Mouse (Mus musculus): ENCODE measurements around the gene Pop4. TPM values are rescaled to one million over a fixed set of nuclear protein-coding genes. Genes with fewer than 3 reads are reported as not detected.

The Pop4 gene
- polyA plus RNA-seq, 1 experiment from 2014 or later, result 25.3 TPM

- 0 out of 2 replicates have a peak, but pooled peaks have one; percentile 46 for ATAC-seq (ENCODE audit: low FRiP score, low TSS enrichment)
Measured at GRCm38 (mm10) chr7:38267006-38267680, 4.1 kb downstream of the Pop4 start.

DNA sequence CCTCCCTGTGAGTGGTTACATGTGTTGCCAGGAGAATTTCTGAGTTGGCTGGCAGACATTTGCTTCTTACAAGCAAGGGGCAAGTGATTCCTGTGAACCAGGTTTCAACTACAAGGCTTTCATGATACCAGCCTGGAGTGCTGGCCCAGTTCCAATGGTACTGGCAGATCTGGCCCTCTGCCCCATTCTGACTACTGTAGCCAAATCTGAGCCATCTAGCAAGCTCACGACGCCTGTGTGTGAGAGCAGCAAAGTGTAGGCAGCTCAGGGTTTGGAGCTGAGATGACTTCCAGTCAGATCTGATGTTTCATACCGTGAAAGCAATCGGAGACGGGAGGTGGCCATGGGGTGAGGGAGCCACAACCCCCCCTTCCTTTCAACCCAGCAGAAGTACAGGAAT, 8.8 kb downstream of the Pop4 start:
- no peak overlapping the region for H3K4me2 ChIP-seq (replicated peaks; ENCODE audit: low read depth)
- H3K27me3 ChIP-seq (ENCODE audit: control insufficient read depth, insufficient read depth, low read length), result no peaks in the 10 kb centered on the region
- no peak for DNase-seq (ENCODE audit: low spot score)
- H3K4me1 ChIP-seq (replicated peaks; ENCODE audit: control insufficient read depth, insufficient read depth), result no peaks in the 10 kb centered on the region
- H3K9me3 ChIP-seq (ENCODE audit: control insufficient read depth, low read length), result no peaks in the 10 kb centered on the region
- no peak overlapping the region for H3K4me3 ChIP-seq (ENCODE audit: low read depth, low read length)
- no peak for TF ChIP-seq CTCF (IDR thresholded peaks at IDR 0.05; ENCODE audit: low read depth)
- TF ChIP-seq EP300 (optimal IDR thresholded peaks at IDR 0.05), result no peak
- no peak overlapping the region for H3K9ac ChIP-seq (ENCODE audit: low read length)
- H3K36me3 ChIP-seq (ENCODE audit: control insufficient read depth, insufficient read depth, low read length), result peaks cover 12% of the 10 kb centered on the region; the same call in 1 of the 2 replicates
- ATAC-seq (ENCODE audit: low FRiP score, low TSS enrichment), result no peak
- 80% methylated on average over 5 of the region's 5 CpGs for WGBS
- no peak overlapping the region for H3K27ac ChIP-seq (replicated peaks)

More at GRCm38 (mm10) chr7:38267006-38267680, 4.1 kb downstream of the Pop4 start:
- Histone ChIP-seq H3K27me3 (ENCODE audit: control insufficient read depth, insufficient read depth, low read length) (no peaks in the 10 kb centered on the region), H3K36me3 (ENCODE audit: control insufficient read depth, insufficient read depth, low read length) (peaks cover 11% of the 10 kb centered on the region; the same call in 1 of the 2 replicates), H3K9ac (ENCODE audit: low read length) (no peak overlapping the region), H3K27ac (replicated peaks) (no peak overlapping the region), H3K4me3 (ENCODE audit: low read depth, low read length) (no peak overlapping the region), H3K9me3 (ENCODE audit: control insufficient read depth, low read length) (no peaks in the 10 kb centered on the region), H3K4me2 (replicated peaks; ENCODE audit: low read depth) (no peak overlapping the region), H3K4me1 (replicated peaks; ENCODE audit: control insufficient read depth, insufficient read depth) (0 out of 2 replicates have a peak, but pooled peaks cover 3% of the 10 kb centered on the region)
- peak; percentile 59 for DNase-seq (ENCODE audit: low spot score)
- 86% methylated on average over 8 of the region's 8 CpGs for WGBS
- TF ChIP-seq CTCF (IDR thresholded peaks at IDR 0.05; ENCODE audit: low read depth) (peak; percentile 79), EP300 (optimal IDR thresholded peaks at IDR 0.05) (no peak)

DNA sequence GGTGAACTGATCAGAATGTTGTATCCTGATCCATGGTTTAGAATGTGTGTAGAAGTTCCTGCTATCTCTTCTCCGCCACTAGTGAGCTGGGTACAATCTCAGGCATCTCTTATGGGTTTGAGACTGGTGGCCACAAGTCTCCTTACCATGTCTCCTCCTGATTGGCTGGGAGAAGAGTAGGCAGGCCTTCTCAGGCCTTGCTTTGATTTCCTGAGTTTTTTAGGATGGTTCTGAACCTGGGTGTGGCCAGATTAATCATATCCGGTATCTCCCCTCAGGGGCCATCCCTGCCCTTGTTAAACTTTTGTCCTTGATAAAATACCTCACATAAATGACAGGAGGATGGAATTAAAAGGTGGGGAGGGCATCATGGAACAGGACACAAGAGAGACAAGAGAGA, 11.6 kb downstream of the Pop4 start:
- H3K4me2 ChIP-seq (replicated peaks; ENCODE audit: low read depth), result no peak overlapping the region
- ATAC-seq (ENCODE audit: low FRiP score, low TSS enrichment), result no peak
- 89% methylated on average over 2 of the region's 2 CpGs for WGBS
- DNase-seq (ENCODE audit: low spot score), result no peak
- H3K27me3 ChIP-seq (ENCODE audit: control insufficient read depth, insufficient read depth, low read length), result no peaks in the 10 kb centered on the region
- no peaks in the 10 kb centered on the region for H3K4me1 ChIP-seq (replicated peaks; ENCODE audit: control insufficient read depth, insufficient read depth)
- H3K36me3 ChIP-seq (ENCODE audit: control insufficient read depth, insufficient read depth, low read length), result peaks cover 12% of the 10 kb centered on the region; the same call in 1 of the 2 replicates
- H3K9me3 ChIP-seq (ENCODE audit: control insufficient read depth, low read length), result no peaks in the 10 kb centered on the region
- no peak overlapping the region for H3K9ac ChIP-seq (ENCODE audit: low read length)
- no peak for TF ChIP-seq EP300 (optimal IDR thresholded peaks at IDR 0.05)
- no peak for TF ChIP-seq CTCF (IDR thresholded peaks at IDR 0.05; ENCODE audit: low read depth)
- no peak overlapping the region for H3K4me3 ChIP-seq (ENCODE audit: low read depth, low read length)
- no peak overlapping the region for H3K27ac ChIP-seq (replicated peaks)

- H3K27ac ChIP-seq (replicated peaks), result no peak overlapping the region
- H3K36me3 ChIP-seq (ENCODE audit: control insufficient read depth, insufficient read depth, low read length), result no peaks in the 10 kb centered on the region
- no peak overlapping the region for H3K4me2 ChIP-seq (replicated peaks; ENCODE audit: low read depth)
- H3K4me1 ChIP-seq (replicated peaks; ENCODE audit: control insufficient read depth, insufficient read depth), result no peaks in the 10 kb centered on the region
- H3K4me3 ChIP-seq (ENCODE audit: low read depth, low read length), result no peak overlapping the region
- ATAC-seq (ENCODE audit: low FRiP score, low TSS enrichment) (no peak), DNase-seq (ENCODE audit: low spot score) (no peak)
- H3K9me3 ChIP-seq (ENCODE audit: control insufficient read depth, low read length), result no peaks in the 10 kb centered on the region
- H3K9ac ChIP-seq (ENCODE audit: low read length), result no peak overlapping the region
- TF ChIP-seq CTCF (IDR thresholded peaks at IDR 0.05; ENCODE audit: low read depth) (no peak), EP300 (optimal IDR thresholded peaks at IDR 0.05) (no peak)
- no peaks in the 10 kb centered on the region for H3K27me3 ChIP-seq (ENCODE audit: control insufficient read depth, insufficient read depth, low read length)
Measured at GRCm38 (mm10) chr7:38253441-38253840, 17.8 kb downstream of the Pop4 start.

DNA sequence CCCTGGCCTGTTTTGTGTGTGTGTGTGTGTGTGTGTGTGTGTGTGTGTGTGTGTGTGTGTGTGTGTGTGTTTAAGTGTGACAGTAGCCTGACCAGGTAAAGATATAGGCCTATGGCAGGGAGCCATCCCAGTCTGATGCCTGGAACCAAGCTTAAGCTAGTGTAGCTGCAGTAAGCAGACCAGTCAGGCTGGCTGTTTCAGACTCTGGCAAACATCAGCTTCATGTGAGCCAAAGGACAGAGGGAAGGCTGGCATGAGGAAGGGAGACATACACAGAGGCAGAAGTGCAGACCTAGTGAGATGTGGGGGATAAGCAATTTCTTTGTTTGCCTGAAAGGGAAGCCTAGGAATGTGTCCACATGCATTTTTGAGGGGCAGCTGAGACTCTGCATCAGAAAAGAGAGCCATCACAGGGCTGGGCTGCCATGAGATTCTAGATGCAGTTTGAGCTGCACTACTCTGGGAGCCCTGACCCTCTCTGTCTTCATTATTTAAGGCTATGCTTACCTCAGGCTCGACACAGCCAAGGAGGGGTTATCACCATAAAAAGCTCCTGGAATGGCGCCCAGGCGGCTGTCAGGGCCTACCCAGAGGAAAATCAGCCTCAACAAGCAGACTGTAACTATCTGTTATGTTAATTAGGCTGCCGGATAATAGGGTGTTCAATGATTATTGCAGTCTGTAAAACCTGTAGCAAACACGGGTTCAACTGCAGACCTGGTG, 19.6 kb downstream of the Pop4 start:
- Histone ChIP-seq H3K9ac (ENCODE audit: low read length) (no peak overlapping the region), H3K27me3 (ENCODE audit: control insufficient read depth, insufficient read depth, low read length) (no peaks in the 10 kb centered on the region), H3K36me3 (ENCODE audit: control insufficient read depth, insufficient read depth, low read length) (no peaks in the 10 kb centered on the region), H3K4me3 (ENCODE audit: low read depth, low read length) (no peak overlapping the region), H3K27ac (replicated peaks) (no peak overlapping the region), H3K4me2 (replicated peaks; ENCODE audit: low read depth) (no peak overlapping the region), H3K9me3 (ENCODE audit: control insufficient read depth, low read length) (no peaks in the 10 kb centered on the region), H3K4me1 (replicated peaks; ENCODE audit: control insufficient read depth, insufficient read depth) (no peaks in the 10 kb centered on the region)
- no peak for TF ChIP-seq CTCF (IDR thresholded peaks at IDR 0.05; ENCODE audit: low read depth)
- TF ChIP-seq EP300 (optimal IDR thresholded peaks at IDR 0.05), result no peak
- WGBS, result 45% methylated on average over 5 of the region's 5 CpGs
- no peak for ATAC-seq (ENCODE audit: low FRiP score, low TSS enrichment)
- no peak for DNase-seq (ENCODE audit: low spot score)

DNA sequence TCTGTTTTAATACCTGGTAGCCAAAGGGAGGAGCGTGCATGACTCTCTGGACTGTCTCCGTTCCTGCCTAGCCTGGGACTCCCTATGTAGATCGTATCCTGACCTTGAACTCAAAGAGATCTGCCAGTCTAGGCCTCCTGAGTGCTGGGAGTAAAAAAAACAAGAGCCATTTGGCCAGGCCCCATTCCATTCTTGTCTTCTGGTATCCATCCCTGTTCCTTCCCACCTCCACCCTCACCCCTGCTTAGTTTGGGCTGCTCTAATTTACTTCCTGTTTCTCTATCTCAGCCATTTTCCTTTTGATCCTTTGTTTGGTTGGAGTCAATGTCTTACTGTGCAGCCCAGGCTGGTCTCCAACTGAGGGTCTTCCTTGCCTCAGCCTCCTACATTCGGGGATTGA, 28.8 kb downstream of the Pop4 start:
- Histone ChIP-seq H3K4me1 (replicated peaks; ENCODE audit: control insufficient read depth, insufficient read depth) (no peaks in the 10 kb centered on the region), H3K36me3 (ENCODE audit: control insufficient read depth, insufficient read depth, low read length) (no peaks in the 10 kb centered on the region), H3K9ac (ENCODE audit: low read length) (no peak overlapping the region), H3K4me2 (replicated peaks; ENCODE audit: low read depth) (no peak overlapping the region), H3K27me3 (ENCODE audit: control insufficient read depth, insufficient read depth, low read length) (no peaks in the 10 kb centered on the region), H3K27ac (replicated peaks) (no peak overlapping the region), H3K4me3 (ENCODE audit: low read depth, low read length) (no peak overlapping the region), H3K9me3 (ENCODE audit: control insufficient read depth, low read length) (no peaks in the 10 kb centered on the region)
- no peak for ATAC-seq (ENCODE audit: low FRiP score, low TSS enrichment)
- DNase-seq (ENCODE audit: low spot score), result no peak
- 83% methylated on average over 4 of the region's 4 CpGs for WGBS
- TF ChIP-seq EP300 (optimal IDR thresholded peaks at IDR 0.05) (no peak), CTCF (IDR thresholded peaks at IDR 0.05; ENCODE audit: low read depth) (no peak)

Data from stomach, postnatal 0 days (tissue).